9 mouse cellular contexts compared by ENCODE assay signal in genomic region chr3:143090886-143091285, GRCm38 (mm10).
DNase-seq lines count a peak whose midpoint lies in the region; ATAC-seq and TF ChIP-seq lines count a peak whose summit lies in the region.
"Had no signal": no experiment of that assay in that cellular context is flagged by ENCODE, and none has a peak within 500 bp of the region (broad histone marks: within the 10 kb centered on the region; RNA-seq: fewer than 3 reads in every experiment).

No protein-coding gene starts in this region.

- ATAC-seq in lung, embryonic 15.5 days (ENCODE audit: borderline replicate concordance, extremely low read depth, low FRiP score, low TSS enrichment): peak; percentile 81
- peak; percentile 80 for ATAC-seq in heart, embryonic 14.5 days (ENCODE audit: insufficient number of reproducible peaks, insufficient read depth, low FRiP score, low read depth)
- ATAC-seq in kidney, embryonic 15.5 days (replicated peaks; ENCODE audit: low FRiP score): peak; percentile 92
- peak; percentile 88 for ATAC-seq in stomach, embryonic 15.5 days (ENCODE audit: insufficient read depth, low FRiP score, low read depth)

- peaks cover 7% of the 10 kb centered on the region for H3K4me1 ChIP-seq in lung, embryonic 15.5 days
- no peaks in the 10 kb centered on the region for H3K4me1 ChIP-seq in lung, adult 2 months (ENCODE audit: control insufficient read depth, insufficient read depth, low read length)
- peaks cover 11 to 34% of the 10 kb centered on the region in 2 experiments for H3K4me1 ChIP-seq in heart, embryonic 14.5 days (ENCODE audit: control insufficient read depth in 2 of 2, insufficient read depth in 2 of 2, low read length in 2 of 2)
- H3K4me1 ChIP-seq in kidney, embryonic 15.5 days: peaks cover 9% of the 10 kb centered on the region
- peaks cover 7% of the 10 kb centered on the region; the same call in 1 of the 2 replicates for H3K4me1 ChIP-seq in stomach, embryonic 15.5 days

- WGBS in lung, embryonic 15.5 days: 24% methylated on average over 9 of the region's 9 CpGs
- WGBS in lung, adult 2 months: 34% methylated on average over 9 of the region's 9 CpGs
- 13% methylated on average over 9 of the region's 9 CpGs for WGBS in heart, embryonic 14.5 days
- 26% methylated on average over 9 of the region's 9 CpGs for WGBS in kidney, embryonic 15.5 days
- WGBS in stomach, embryonic 15.5 days: 20% methylated on average over 9 of the region's 9 CpGs

- intact Hi-C loops in left cerebral cortex, postnatal 36 days (cut with DNase I): no loop called here

- no peaks in the 10 kb centered on the region for H3K9me3 ChIP-seq in lung, embryonic 15.5 days
- H3K9me3 ChIP-seq in heart, embryonic 14.5 days (ENCODE audit: control insufficient read depth, low read length): peaks cover 3% of the 10 kb centered on the region; the same call in 1 of the 2 replicates
- H3K9me3 ChIP-seq in kidney, embryonic 15.5 days (replicated peaks): no peaks in the 10 kb centered on the region
- no peaks in the 10 kb centered on the region for H3K9me3 ChIP-seq in stomach, embryonic 15.5 days
- H3K9me3 ChIP-seq: forebrain, embryonic 10.5 days had no signal

- H3K9ac ChIP-seq in lung, embryonic 15.5 days: no peak overlapping the region
- H3K9ac ChIP-seq in heart, embryonic 14.5 days (ENCODE audit: low read length): no peak overlapping the region
- no peak overlapping the region for H3K9ac ChIP-seq in kidney, embryonic 15.5 days
- H3K9ac ChIP-seq in stomach, embryonic 15.5 days: no peak overlapping the region

- TF ChIP-seq CTCF in lung, adult 2 months (IDR thresholded peaks at IDR 0.05; ENCODE audit: insufficient read depth, low read length): no peak

- no peak for DNase-seq in lung, adult 2 months
- DNase-seq in thymus, postnatal 14 days: no peak
- no peak for DNase-seq in spleen, adult 18-20 months
- no peak for DNase-seq in left cerebral cortex, postnatal 36 days (ENCODE audit: low spot score in 2 of 2)

- H3K27ac ChIP-seq in lung, embryonic 15.5 days: no peak overlapping the region
- peak overlapping the region; percentile 79 to 92 for H3K27ac ChIP-seq in heart, embryonic 14.5 days (replicated peaks in 1 of 2; ENCODE audit: control insufficient read depth in 1 of 2, insufficient read depth in 1 of 2, low read depth in 2 of 2, low read length in 2 of 2)
- no peak overlapping the region for H3K27ac ChIP-seq in kidney, embryonic 15.5 days
- H3K27ac ChIP-seq in stomach, embryonic 15.5 days: no peak overlapping the region
- H3K27ac ChIP-seq: forebrain, embryonic 10.5 days had no signal

- H3K4me2 ChIP-seq in lung, embryonic 15.5 days: no peak overlapping the region
- H3K4me2 ChIP-seq in heart, embryonic 14.5 days (ENCODE audit: low read length): peak overlapping the region; percentile 14
- peak overlapping the region; percentile 23 for H3K4me2 ChIP-seq in kidney, embryonic 15.5 days
- H3K4me2 ChIP-seq in stomach, embryonic 15.5 days: peak overlapping the region; percentile 8; the same call in 1 of the 2 replicates

- no peak for TF ChIP-seq POLR2A in lung, adult 2 months (IDR thresholded peaks at IDR 0.05; ENCODE audit: borderline replicate concordance, extremely low read depth, low read depth, low read length)

- no peak overlapping the region for H3K4me3 ChIP-seq in lung, embryonic 15.5 days
- H3K4me3 ChIP-seq in lung, adult 2 months (replicated peaks; ENCODE audit: extremely low read depth, low read depth, low read length): no peak overlapping the region
- H3K4me3 ChIP-seq in heart, embryonic 14.5 days (ENCODE audit: control insufficient read depth in 1 of 2, insufficient read depth in 1 of 2, low read depth in 1 of 2, low read length in 2 of 2): no peak overlapping the region
- no peak overlapping the region for H3K4me3 ChIP-seq in kidney, embryonic 15.5 days (replicated peaks)
- H3K4me3 ChIP-seq in stomach, embryonic 15.5 days (replicated peaks): no peak overlapping the region
- H3K4me3 ChIP-seq: forebrain, embryonic 10.5 days had no signal

- no peaks in the 10 kb centered on the region for H3K27me3 ChIP-seq in lung, embryonic 15.5 days
- H3K27me3 ChIP-seq in heart, embryonic 14.5 days (ENCODE audit: control insufficient read depth, insufficient read depth, low read length): no peaks in the 10 kb centered on the region
- H3K27me3 ChIP-seq in kidney, embryonic 15.5 days: no peaks in the 10 kb centered on the region
- no peaks in the 10 kb centered on the region for H3K27me3 ChIP-seq in stomach, embryonic 15.5 days (replicated peaks)

- H3K36me3 ChIP-seq in lung, embryonic 15.5 days: no peaks in the 10 kb centered on the region
- no peaks in the 10 kb centered on the region for H3K36me3 ChIP-seq in heart, embryonic 14.5 days (ENCODE audit: control insufficient read depth, insufficient read depth, low read length)
- H3K36me3 ChIP-seq in kidney, embryonic 15.5 days: no peaks in the 10 kb centered on the region
- no peaks in the 10 kb centered on the region for H3K36me3 ChIP-seq in stomach, embryonic 15.5 days
- H3K36me3 ChIP-seq: forebrain, embryonic 10.5 days had no signal

Comparison
In these comparisons a context has a peak if more than half of its experiments do, and no peak if none do; other contexts are left out.
1. H3K27ac ChIP-seq: peak in heart, embryonic 14.5 days (2 of 2); none in lung, embryonic 15.5 days (single experiment), kidney, embryonic 15.5 days (single experiment) and stomach, embryonic 15.5 days (single experiment).
2. Peak in every context shown above with its lines, with median percentiles within 50 percentile points of each other: ATAC-seq.